Mouse (Mus musculus): ENCODE data around the gene Cnbd2.
A peak's percentile ranks its signal among the peaks of the same experiment; 100 is the strongest.
"Not testable (repeated sequence)": the region's sequence is repeated elsewhere in the genome, so short reads cannot be mapped to it uniquely, and the experiment has no call there.

The Cnbd2 gene

GRCm38 (mm10) chr2:156392461-156393154, 80.5 kb downstream of the Cnbd2 start:
- peak; percentile 83 for DNase-seq (ENCODE audit: low spot score)

GRCm38 (mm10) chr2:156393155-156393828, 81.2 kb downstream of the Cnbd2 start:
- peak; percentile 38 for DNase-seq (ENCODE audit: low spot score)

GRCm38 (mm10) chr2:156394282-156394681, 82.2 kb downstream of the Cnbd2 start:
- peak; percentile 17 for DNase-seq (ENCODE audit: low spot score)

- DNase-seq (ENCODE audit: low spot score): no peak
Measured at GRCm38 (mm10) chr2:156396096-156396495, 84.0 kb downstream of the Cnbd2 start.

GRCm38 (mm10) chr2:156397988-156398387, 85.9 kb downstream of the Cnbd2 start:
- DNase-seq (ENCODE audit: low spot score): no peak

GRCm38 (mm10) chr2:156399485-156399884, 87.4 kb downstream of the Cnbd2 start:
- DNase-seq (ENCODE audit: low spot score): no peak

- DNase-seq (ENCODE audit: low spot score): peak; percentile 90
Measured at GRCm38 (mm10) chr2:156401331-156401730, 89.2 kb downstream of the Cnbd2 start.

GRCm38 (mm10) chr2:156402036-156402435, 89.9 kb downstream of the Cnbd2 start:
- no peak for DNase-seq (ENCODE audit: low spot score)

GRCm38 (mm10) chr2:156406987-156407386, 94.9 kb downstream of the Cnbd2 start:
- DNase-seq (ENCODE audit: low spot score): peak; percentile 50

- DNase-seq (ENCODE audit: low spot score): no peak
Measured at GRCm38 (mm10) chr2:156408168-156408567, 96.1 kb downstream of the Cnbd2 start.

- not testable (repeated sequence) for DNase-seq (ENCODE audit: low spot score)
Measured at GRCm38 (mm10) chr2:156411348-156411747, 99.2 kb downstream of the Cnbd2 start.

- no peak for DNase-seq (ENCODE audit: low spot score)
Measured at GRCm38 (mm10) chr2:156414996-156415395, 102.9 kb downstream of the Cnbd2 start.

GRCm38 (mm10) chr2:156415674-156416073, 103.6 kb downstream of the Cnbd2 start:
- no peak for DNase-seq (ENCODE audit: low spot score)

GRCm38 (mm10) chr2:156417194-156417593, 105.1 kb downstream of the Cnbd2 start:
- DNase-seq (ENCODE audit: low spot score): no peak

- no peak for DNase-seq (ENCODE audit: low spot score)
Measured at GRCm38 (mm10) chr2:156418467-156418866, 106.4 kb downstream of the Cnbd2 start.

- peak; percentile 31 for DNase-seq (ENCODE audit: low spot score)
Measured at GRCm38 (mm10) chr2:156420327-156420693, 108.2 kb downstream of the Cnbd2 start.

- DNase-seq (ENCODE audit: low spot score): peak; percentile 66
Measured at GRCm38 (mm10) chr2:156420694-156421380, 108.7 kb downstream of the Cnbd2 start, which contains the start of gene Epb41l1. TSS of gene Epb41l1 (plus strand) at chr2:156420909.

- DNase-seq (ENCODE audit: low spot score): peak; percentile 52
Measured at GRCm38 (mm10) chr2:156421381-156422110, 109.4 kb downstream of the Cnbd2 start.

GRCm38 (mm10) chr2:156422631-156423030, 110.5 kb downstream of the Cnbd2 start:
- DNase-seq (ENCODE audit: low spot score): no peak

GRCm38 (mm10) chr2:156423672-156424071, 111.6 kb downstream of the Cnbd2 start:
- DNase-seq (ENCODE audit: low spot score): no peak

All from embryo, embryonic 10.5 days (tissue).